Mouse (Mus musculus): ENCODE data around the gene Nup214. TPM values are rescaled to one million over a fixed set of nuclear protein-coding genes. Genes with fewer than 3 reads are reported as not detected.
"Not testable (repeated sequence)": the region's sequence is repeated elsewhere in the genome, so short reads cannot be mapped to it uniquely, and the experiment has no call there.

Gene Nup214
- polyA plus RNA-seq, 1 experiment from 2014 or later, result 76.0 TPM

DNA sequence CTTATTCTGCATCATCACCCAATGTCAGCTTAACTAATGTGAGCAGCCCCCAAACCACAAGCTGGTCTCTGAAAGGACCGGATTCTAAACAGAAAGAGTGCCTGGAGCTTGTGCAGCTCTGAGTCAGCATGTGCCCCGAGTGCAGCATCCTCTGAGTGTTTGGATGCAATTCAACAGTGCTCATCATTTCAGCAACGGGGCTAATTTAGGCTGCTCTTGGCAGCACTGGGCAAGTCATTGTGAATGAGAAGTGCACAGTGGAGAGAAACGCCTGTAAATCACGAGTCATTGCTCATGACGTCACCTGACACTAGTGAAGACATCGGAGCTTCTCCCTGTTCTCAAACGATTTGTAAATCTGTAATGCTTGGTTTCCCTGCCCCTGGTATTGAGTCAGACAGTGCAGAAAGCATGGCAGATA lies 64.4 kb downstream of the Nup214 start:
- 86% methylated on average over 8 of the region's 8 CpGs for WGBS
- ATAC-seq (replicated peaks; ENCODE audit: low FRiP score) (no peak), DNase-seq (ENCODE audit: low spot score) (no peak)
- no peak overlapping the region for H3K9ac ChIP-seq (ENCODE audit: low read length)
- H3K27me3 ChIP-seq (ENCODE audit: control insufficient read depth, insufficient read depth, low read length), result no peaks in the 10 kb centered on the region
- no peaks in the 10 kb centered on the region for H3K9me3 ChIP-seq (ENCODE audit: control insufficient read depth, low read length)
- peaks cover 14% of the 10 kb centered on the region for H3K36me3 ChIP-seq (ENCODE audit: control insufficient read depth, insufficient read depth, low read length)
- H3K4me3 ChIP-seq (ENCODE audit: low read depth, low read length), result no peak overlapping the region
- H3K4me1 ChIP-seq (replicated peaks; ENCODE audit: control insufficient read depth, insufficient read depth, low read length), result no peaks in the 10 kb centered on the region
- no peak overlapping the region for H3K27ac ChIP-seq (ENCODE audit: low read depth, low read length)
- H3K4me2 ChIP-seq (ENCODE audit: low read depth, low read length, severe bottlenecking), result no peak overlapping the region

DNA sequence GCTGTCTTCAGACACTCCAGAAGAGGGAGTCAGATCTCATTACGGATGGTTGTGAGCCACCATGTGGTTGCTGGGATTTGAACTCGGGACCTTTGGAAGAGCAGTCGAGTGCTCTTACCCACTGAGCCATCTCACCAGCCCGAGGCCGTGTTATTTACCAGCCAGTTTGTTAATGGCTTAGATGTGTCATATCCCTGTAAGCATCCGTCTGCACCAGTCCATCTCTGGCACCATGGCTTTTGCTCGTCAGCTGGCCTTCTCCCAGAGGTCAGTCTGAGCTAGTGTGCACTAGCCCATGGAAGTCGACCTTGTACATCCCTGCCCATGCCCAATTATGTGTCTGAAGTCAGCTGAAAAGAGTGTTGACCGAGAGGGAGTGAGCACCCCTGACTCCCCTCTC lies 66.4 kb downstream of the Nup214 start:
- WGBS, result 86% methylated on average over 9 of the region's 9 CpGs
- not testable (repeated sequence) for H3K27ac ChIP-seq (ENCODE audit: low read depth, low read length); H3K27me3 ChIP-seq (ENCODE audit: control insufficient read depth, insufficient read depth, low read length); H3K4me1 ChIP-seq (replicated peaks; ENCODE audit: control insufficient read depth, insufficient read depth, low read length); DNase-seq (ENCODE audit: low spot score); H3K4me3 ChIP-seq (ENCODE audit: low read depth, low read length); H3K9me3 ChIP-seq (ENCODE audit: control insufficient read depth, low read length); ATAC-seq (replicated peaks; ENCODE audit: low FRiP score); H3K4me2 ChIP-seq (ENCODE audit: low read depth, low read length, severe bottlenecking); H3K9ac ChIP-seq (ENCODE audit: low read length); H3K36me3 ChIP-seq (ENCODE audit: control insufficient read depth, insufficient read depth, low read length)

DNA sequence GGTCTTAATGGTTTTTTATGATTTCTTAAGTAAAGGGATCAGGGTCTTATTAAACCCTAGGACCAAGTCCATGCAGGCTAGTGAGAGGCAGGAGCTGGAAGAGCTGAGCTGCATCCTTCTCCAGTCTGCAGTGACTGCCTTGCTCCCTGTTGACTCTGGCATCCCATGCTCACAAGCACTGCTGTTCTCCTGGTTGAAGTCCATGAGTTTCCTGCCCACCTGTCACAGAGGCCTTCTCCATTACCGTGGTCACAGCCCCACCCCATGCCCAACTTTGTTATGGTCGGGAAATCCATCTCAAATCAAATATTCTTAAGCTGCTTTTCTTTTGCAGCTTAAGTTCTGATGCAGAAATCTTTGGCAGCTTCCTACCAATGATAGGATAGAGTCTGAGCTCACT lies 66.9 kb downstream of the Nup214 start:
- Histone ChIP-seq H3K36me3 (ENCODE audit: control insufficient read depth, insufficient read depth, low read length) (peaks cover 7% of the 10 kb centered on the region), H3K4me3 (ENCODE audit: low read depth, low read length) (no peak overlapping the region), H3K27ac (ENCODE audit: low read depth, low read length) (no peak overlapping the region), H3K4me1 (replicated peaks; ENCODE audit: control insufficient read depth, insufficient read depth, low read length) (no peaks in the 10 kb centered on the region), H3K27me3 (ENCODE audit: control insufficient read depth, insufficient read depth, low read length) (no peaks in the 10 kb centered on the region), H3K9ac (ENCODE audit: low read length) (no peak overlapping the region), H3K9me3 (ENCODE audit: control insufficient read depth, low read length) (no peaks in the 10 kb centered on the region), H3K4me2 (ENCODE audit: low read depth, low read length, severe bottlenecking) (no peak overlapping the region)
- 85% methylated on average over 2 of the region's 2 CpGs for WGBS
- ATAC-seq (replicated peaks; ENCODE audit: low FRiP score) (no peak), DNase-seq (ENCODE audit: low spot score) (no peak)

DNA sequence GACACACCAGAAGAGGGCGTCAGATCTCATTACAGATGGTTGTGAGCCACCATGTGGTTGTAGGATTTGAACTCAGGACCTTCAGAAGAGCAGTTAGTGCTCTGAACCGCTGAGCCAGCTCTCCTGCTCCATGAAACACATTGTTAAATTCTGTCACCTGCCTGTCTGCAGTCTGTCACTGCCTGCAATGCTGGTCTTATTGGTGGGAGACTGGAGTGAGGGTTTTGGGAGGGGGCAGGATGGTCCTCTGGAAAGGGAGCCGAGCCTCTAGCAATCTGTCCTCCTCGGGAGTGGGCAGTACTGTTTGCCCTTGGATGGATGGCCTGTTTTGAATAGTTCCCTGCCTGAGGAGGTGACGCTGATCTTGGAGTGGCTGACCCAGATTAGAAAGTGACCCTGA lies 69.6 kb downstream of the Nup214 start:
- Histone ChIP-seq H3K4me1 (replicated peaks; ENCODE audit: control insufficient read depth, insufficient read depth, low read length) (no peaks in the 10 kb centered on the region), H3K4me3 (ENCODE audit: low read depth, low read length) (no peak overlapping the region), H3K4me2 (ENCODE audit: low read depth, low read length, severe bottlenecking) (no peak overlapping the region), H3K9ac (ENCODE audit: low read length) (no peak overlapping the region), H3K27me3 (ENCODE audit: control insufficient read depth, insufficient read depth, low read length) (no peaks in the 10 kb centered on the region), H3K9me3 (ENCODE audit: control insufficient read depth, low read length) (no peaks in the 10 kb centered on the region), H3K36me3 (ENCODE audit: control insufficient read depth, insufficient read depth, low read length) (peaks cover 7% of the 10 kb centered on the region), H3K27ac (ENCODE audit: low read depth, low read length) (no peak overlapping the region)
- ATAC-seq (replicated peaks; ENCODE audit: low FRiP score) (no peak), DNase-seq (ENCODE audit: low spot score) (no peak)
- 77% methylated on average over 5 of the region's 5 CpGs for WGBS

DNA sequence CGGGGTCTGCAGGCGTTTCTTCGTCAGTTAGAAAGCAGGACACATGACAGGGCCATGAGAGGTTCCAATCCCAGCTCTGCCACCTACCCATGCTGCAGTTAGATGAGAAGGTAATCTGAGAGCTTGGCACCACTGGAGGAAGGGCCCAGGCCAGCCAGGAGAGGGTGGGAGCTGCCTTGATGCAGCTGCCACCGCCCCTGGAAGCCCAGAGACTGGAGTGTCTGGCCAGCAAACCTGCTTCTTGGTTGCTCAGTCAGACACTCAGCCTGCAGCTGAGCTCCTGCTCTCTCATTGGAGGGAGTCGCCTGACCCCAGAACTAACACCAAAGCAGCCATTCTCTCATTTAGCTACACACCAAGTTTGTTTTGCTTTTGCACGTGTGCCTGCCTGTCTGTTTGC lies 71.1 kb downstream of the Nup214 start:
- WGBS, result 83% methylated on average over 6 of the region's 6 CpGs
- Histone ChIP-seq H3K9me3 (ENCODE audit: control insufficient read depth, low read length) (no peaks in the 10 kb centered on the region), H3K4me1 (replicated peaks; ENCODE audit: control insufficient read depth, insufficient read depth, low read length) (no peaks in the 10 kb centered on the region), H3K36me3 (ENCODE audit: control insufficient read depth, insufficient read depth, low read length) (peaks cover 7% of the 10 kb centered on the region), H3K4me3 (ENCODE audit: low read depth, low read length) (no peak overlapping the region), H3K4me2 (ENCODE audit: low read depth, low read length, severe bottlenecking) (no peak overlapping the region), H3K27me3 (ENCODE audit: control insufficient read depth, insufficient read depth, low read length) (no peaks in the 10 kb centered on the region), H3K9ac (ENCODE audit: low read length) (no peak overlapping the region), H3K27ac (ENCODE audit: low read depth, low read length) (no peak overlapping the region)
- DNase-seq (ENCODE audit: low spot score) (no peak), ATAC-seq (replicated peaks; ENCODE audit: low FRiP score) (no peak)

DNA sequence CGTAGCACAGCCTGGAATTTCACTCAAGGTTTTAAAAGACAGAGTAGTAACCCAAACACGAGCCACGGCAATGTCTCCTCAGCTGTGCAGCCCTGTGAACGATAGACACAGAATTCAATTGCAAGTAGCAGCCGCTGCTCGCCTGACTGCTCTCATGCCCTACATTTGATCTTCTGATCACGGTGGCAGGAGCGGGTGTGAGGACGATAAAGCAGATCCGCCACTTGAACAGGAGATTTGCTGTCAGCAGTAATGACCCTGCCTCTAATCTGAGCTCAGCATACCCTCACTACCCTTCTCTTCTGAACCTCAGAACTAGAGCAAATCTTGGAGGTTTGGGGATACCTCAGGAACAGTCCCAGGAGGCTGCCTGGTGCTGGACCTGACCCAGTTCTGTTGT lies 71.8 kb downstream of the Nup214 start:
- no peak overlapping the region for H3K4me2 ChIP-seq (ENCODE audit: low read depth, low read length, severe bottlenecking)
- ATAC-seq (replicated peaks; ENCODE audit: low FRiP score) (no peak), DNase-seq (ENCODE audit: low spot score) (no peak)
- WGBS, result 93% methylated on average over 10 of the region's 10 CpGs
- no peak overlapping the region for H3K9ac ChIP-seq (ENCODE audit: low read length)
- H3K27ac ChIP-seq (ENCODE audit: low read depth, low read length), result no peak overlapping the region
- H3K4me3 ChIP-seq (ENCODE audit: low read depth, low read length), result no peak overlapping the region
- no peaks in the 10 kb centered on the region for H3K4me1 ChIP-seq (replicated peaks; ENCODE audit: control insufficient read depth, insufficient read depth, low read length)
- peaks cover 4% of the 10 kb centered on the region; the same call in 1 of the 2 replicates for H3K36me3 ChIP-seq (ENCODE audit: control insufficient read depth, insufficient read depth, low read length)
- H3K9me3 ChIP-seq (ENCODE audit: control insufficient read depth, low read length), result no peaks in the 10 kb centered on the region
- H3K27me3 ChIP-seq (ENCODE audit: control insufficient read depth, insufficient read depth, low read length), result no peaks in the 10 kb centered on the region

DNA sequence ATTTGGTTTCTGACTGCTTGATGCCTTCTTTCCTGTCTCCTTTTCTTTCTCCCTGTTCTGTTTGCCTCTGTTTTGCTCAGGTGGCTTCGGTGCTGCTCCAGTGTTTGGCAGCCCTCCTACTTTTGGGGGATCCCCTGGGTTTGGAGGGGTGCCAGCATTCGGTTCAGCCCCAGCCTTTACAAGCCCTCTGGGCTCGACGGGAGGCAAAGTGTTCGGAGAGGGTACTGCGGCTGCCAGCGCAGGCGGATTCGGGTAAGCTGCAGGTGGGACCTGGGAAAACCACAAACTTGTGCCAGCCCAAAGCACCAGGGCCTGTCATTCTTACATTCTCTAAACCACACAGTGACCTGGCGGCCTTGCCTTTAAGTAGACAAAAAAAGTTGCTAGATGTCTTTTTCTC lies 73.1 kb downstream of the Nup214 start:
- H3K4me1 ChIP-seq (replicated peaks; ENCODE audit: control insufficient read depth, insufficient read depth, low read length), result no peaks in the 10 kb centered on the region
- H3K9me3 ChIP-seq (ENCODE audit: control insufficient read depth, low read length), result no peaks in the 10 kb centered on the region
- H3K27me3 ChIP-seq (ENCODE audit: control insufficient read depth, insufficient read depth, low read length), result no peaks in the 10 kb centered on the region
- H3K36me3 ChIP-seq (ENCODE audit: control insufficient read depth, insufficient read depth, low read length), result peaks cover 5% of the 10 kb centered on the region; the same call in 1 of the 2 replicates
- no peak overlapping the region for H3K9ac ChIP-seq (ENCODE audit: low read length)
- H3K4me3 ChIP-seq (ENCODE audit: low read depth, low read length), result no peak overlapping the region
- no peak for DNase-seq (ENCODE audit: low spot score)
- WGBS, result 95% methylated on average over 10 of the region's 10 CpGs
- no peak for ATAC-seq (replicated peaks; ENCODE audit: low FRiP score)
- no peak overlapping the region for H3K4me2 ChIP-seq (ENCODE audit: low read depth, low read length, severe bottlenecking)
- no peak overlapping the region for H3K27ac ChIP-seq (ENCODE audit: low read depth, low read length)

DNA sequence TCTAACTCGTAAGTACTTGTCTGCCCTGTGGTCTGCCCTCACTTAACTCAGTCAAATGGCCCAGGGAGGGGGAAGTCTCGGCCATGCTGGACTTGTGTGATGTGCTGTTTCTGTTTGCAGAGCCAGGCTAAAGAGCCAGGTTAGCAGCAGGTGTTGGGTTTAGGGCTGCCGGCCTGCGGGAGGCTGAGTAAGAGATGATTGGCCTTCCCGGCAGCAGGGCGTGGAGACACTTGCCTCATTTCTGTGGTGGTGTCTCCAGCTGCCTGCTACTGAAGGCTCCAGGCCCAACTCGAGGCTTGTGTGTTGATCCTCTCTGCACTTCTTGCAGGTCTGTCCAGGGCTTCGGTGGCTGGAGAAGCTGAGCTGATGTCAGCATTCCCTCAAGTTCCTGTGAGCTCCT lies 77.6 kb downstream of the Nup214 start:
- DNase-seq (ENCODE audit: low spot score) (no peak), ATAC-seq (replicated peaks; ENCODE audit: low FRiP score) (no peak)
- H3K36me3 ChIP-seq (ENCODE audit: control insufficient read depth, insufficient read depth, low read length), result peaks cover 8% of the 10 kb centered on the region; the same call in 1 of the 2 replicates
- no peaks in the 10 kb centered on the region; the same call in 1 of the 2 replicates for H3K4me1 ChIP-seq (replicated peaks; ENCODE audit: control insufficient read depth, insufficient read depth, low read length)
- H3K27me3 ChIP-seq (ENCODE audit: control insufficient read depth, insufficient read depth, low read length), result no peaks in the 10 kb centered on the region
- no peaks in the 10 kb centered on the region for H3K9me3 ChIP-seq (ENCODE audit: control insufficient read depth, low read length)
- H3K4me3 ChIP-seq (ENCODE audit: low read depth, low read length), result no peak overlapping the region
- 90% methylated on average over 8 of the region's 8 CpGs for WGBS
- H3K9ac ChIP-seq (ENCODE audit: low read length), result no peak overlapping the region
- H3K27ac ChIP-seq (ENCODE audit: low read depth, low read length), result no peak overlapping the region
- H3K4me2 ChIP-seq (ENCODE audit: low read depth, low read length, severe bottlenecking), result no peak overlapping the region

DNA sequence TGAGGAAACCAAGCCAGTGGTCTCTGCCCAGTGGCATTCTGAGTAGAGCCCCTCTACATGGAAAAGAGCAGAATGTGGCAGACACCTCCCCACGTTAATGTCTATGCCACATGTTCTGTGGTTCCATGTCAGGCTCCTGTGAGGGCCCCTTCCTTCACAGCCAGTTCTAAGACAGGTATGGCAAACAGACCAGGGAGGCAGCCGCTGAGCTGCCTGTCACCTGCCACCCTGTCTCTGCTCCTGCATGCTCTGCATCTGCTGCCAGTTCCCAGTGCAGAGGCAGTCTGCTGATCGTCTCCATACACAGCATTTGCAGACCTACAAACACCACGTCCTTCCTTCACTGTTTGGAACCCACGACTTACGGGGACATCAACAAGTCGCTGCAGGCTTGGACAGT lies 78.2 kb downstream of the Nup214 start:
- no peak overlapping the region for H3K4me3 ChIP-seq (ENCODE audit: low read depth, low read length)
- DNase-seq (ENCODE audit: low spot score) (no peak), ATAC-seq (replicated peaks; ENCODE audit: low FRiP score) (no peak)
- 94% methylated on average over 7 of the region's 7 CpGs for WGBS
- H3K4me2 ChIP-seq (ENCODE audit: low read depth, low read length, severe bottlenecking), result no peak overlapping the region
- peaks cover 8% of the 10 kb centered on the region; the same call in 1 of the 2 replicates for H3K36me3 ChIP-seq (ENCODE audit: control insufficient read depth, insufficient read depth, low read length)
- no peak overlapping the region for H3K9ac ChIP-seq (ENCODE audit: low read length)
- no peak overlapping the region for H3K27ac ChIP-seq (ENCODE audit: low read depth, low read length)
- no peaks in the 10 kb centered on the region for H3K9me3 ChIP-seq (ENCODE audit: control insufficient read depth, low read length)
- H3K27me3 ChIP-seq (ENCODE audit: control insufficient read depth, insufficient read depth, low read length), result no peaks in the 10 kb centered on the region
- H3K4me1 ChIP-seq (replicated peaks; ENCODE audit: control insufficient read depth, insufficient read depth, low read length), result no peaks in the 10 kb centered on the region; the same call in 1 of the 2 replicates
